Comparison of ENCODE assay signal across 8 mouse cellular contexts in genomic region chr12:112674132-112675011, GRCm38 (mm10). TPM values are rescaled to one million over a fixed set of nuclear protein-coding genes. Genes with fewer than 3 reads are reported as not detected.
DNase-seq lines count a peak whose midpoint lies in the region; ATAC-seq and TF ChIP-seq lines count a peak whose summit lies in the region.

Akt1 (minus strand) TSS chr12:112674884.

- peaks cover 26% of the 10 kb centered on the region for H3K4me1 ChIP-seq in hindbrain, postnatal 0 days (ENCODE audit: insufficient read depth, low read length)

- 0 out of 2 replicates have a peak, but pooled peaks cover 9% of the 10 kb centered on the region for H3K27me3 ChIP-seq in hindbrain, postnatal 0 days (ENCODE audit: insufficient read depth, low read length)

- under 1% methylated on average over 53 of the region's 70 CpGs for WGBS in hindbrain, postnatal 0 days

- peak; percentile 67 to 77 for DNase-seq in urinary bladder, adult 18-20 months (ENCODE audit: low spot score in 2 of 2)
- no peak for DNase-seq in urinary bladder, postnatal 10 days (ENCODE audit: low spot score)
- peak; percentile 75 to 81 for DNase-seq in cerebellum, postnatal 25 days
- DNase-seq in gastrocnemius, postnatal 14 days: peak; percentile 53
- peak; percentile 68 for DNase-seq in hindbrain, postnatal 0 days (ENCODE audit: low spot score)
- DNase-seq in left cerebral cortex, postnatal 4 days: peak; percentile 44
- peak; percentile 38 for DNase-seq in mesoderm, embryonic 11.5 days (ENCODE audit: low read depth, low spot score)
- DNase-seq in spleen, postnatal 4 days (ENCODE audit: low spot score in 2 of 2): peak; percentile 55 to 80

- ATAC-seq in hindbrain, postnatal 0 days: peak; percentile 10; the same call in 1 of the 2 replicates

- H3K4me2 ChIP-seq in hindbrain, postnatal 0 days (ENCODE audit: low read depth, low read length): peak within 1 kb of the TSS; percentile 90

- peak within 1 kb of the TSS; percentile 95 for H3K27ac ChIP-seq in hindbrain, postnatal 0 days

- H3K9me3 ChIP-seq in hindbrain, postnatal 0 days (ENCODE audit: low read length): no peaks in the 10 kb centered on the region

- peaks cover 19% of the 10 kb centered on the region for H3K36me3 ChIP-seq in hindbrain, postnatal 0 days (ENCODE audit: insufficient read depth, low read length)

- H3K9ac ChIP-seq in hindbrain, postnatal 0 days (replicated peaks; ENCODE audit: low read length): peak within 1 kb of the TSS; percentile 98

- H3K4me3 ChIP-seq in hindbrain, postnatal 0 days (ENCODE audit: low read length): peak within 1 kb of the TSS; percentile 92

- no peak for TF ChIP-seq CTCF in hindbrain, postnatal 0 days (IDR thresholded peaks at IDR 0.05; ENCODE audit: low read depth)

- intact Hi-C loops in gastrocnemius, postnatal 14 days (cut with DNase I; ENCODE audit: low total_unique reads): no loop called here
- intact Hi-C loops in left cerebral cortex, postnatal 4 days (cut with DNase I): no loop called here

RNA-seq across cellular contexts. Expression of gene Akt1, which starts in this region (rescaled TPM):
- total RNA-seq in gastrocnemius, postnatal 14 days (2021): 10 to 100 TPM; 78.3 to 89.4 TPM
- total RNA-seq in hindbrain, postnatal 0 days (2014; rRNA removed): 179 and 197 TPM in 2 replicates
- 90.8 and 97.4 TPM in 2 replicates for polyA plus RNA-seq in hindbrain, postnatal 0 days (2015; fragmentation: Nextera tagmentation; extraction: Ambion mirVana)
- 100 to 1,000 TPM; 279 to 286 TPM for total RNA-seq in left cerebral cortex, postnatal 4 days (2021)
